Mouse (Mus musculus) lung, embryonic 14.5 days (tissue): Measurements from ENCODE around the gene Apod. TPM values are rescaled to one million over a fixed set of nuclear protein-coding genes. Genes with fewer than 3 reads are reported as not detected.

Experiments used
- ATAC-seq: fragments of 200-750 bp; cut with Nextera tagmentation; 2 replicates; pipeline ENCODE4 v1.8.0; 2017; ENCODE audit warnings: mild to moderate bottlenecking, moderate TSS enrichment, moderate library complexity; ENCODE audit not compliant: insufficient read depth
- DNase-seq: peaks from one replicate; pipeline ENCODE4 v3.0.0-alpha.2; 2015
- H3K27ac ChIP-seq: fragments of 300-500 bp; sonication (generic); 2 replicates; pipeline ENCODE4 v1.5.1; 2014; ENCODE audit warnings: low read depth, mild to moderate bottlenecking, moderate library complexity
- H3K27me3 ChIP-seq: fragments of 300-500 bp; sonication (generic); 2 replicates; pipeline ENCODE4 v1.6.1; 2014; ENCODE audit warnings: low read length, control low read depth; ENCODE audit not compliant: insufficient read depth
- H3K36me3 ChIP-seq: fragments of 300-500 bp; sonication (generic); 2 replicates; pipeline ENCODE4 v1.6.1; 2014; ENCODE audit warnings: control low read depth; ENCODE audit not compliant: insufficient read depth
- H3K4me1 ChIP-seq: fragments of 300-500 bp; sonication (generic); 2 replicates; pipeline ENCODE4 v1.6.1; 2014; ENCODE audit warnings: antibody characterized with exemption, control low read depth; ENCODE audit not compliant: insufficient read depth
- H3K4me2 ChIP-seq: fragments of 300-500 bp; sonication (generic); 2 replicates; pipeline ENCODE4 v1.6.1; 2014; ENCODE audit warnings: mild to moderate bottlenecking
- H3K4me3 ChIP-seq: fragments of 300-500 bp; sonication (generic); 2 replicates; pipeline ENCODE4 v1.5.1; 2014; ENCODE audit warnings: low read depth, low read length
- H3K9ac ChIP-seq: fragments of 300-500 bp; sonication (generic); 2 replicates; pipeline ENCODE4 v1.6.1; 2014
- H3K9me3 ChIP-seq: fragments of 300-500 bp; sonication (generic); 2 replicates; pipeline ENCODE4 v1.6.1; 2016; ENCODE audit warnings: low read depth, low read length, control low read depth
- CTCF ChIP-seq: IDR thresholded peaks from 2 replicates; pipeline ENCODE4 v1.5.1; 2016; ENCODE audit warnings: antibody characterized with exemption, low read depth
- WGBS: fragments of 180-500 bp; shearing (Covaris S2); extraction: QIAGEN DNeasy Blood & Tissue Kit; methylation state at CpG from one replicate; pipeline ENCODE4 v1.1.7; 2014; 5-methylcytosine and 5-hydroxymethylcytosine counted together
- polyA plus RNA-seq: library from polyadenylated mRNA; unstranded; fragments of >200 nt; fragmentation: Nextera tagmentation; extraction: Ambion mirVana; gene quantifications from 2 replicates; pipeline ENCODE4 v1.2.1, GENCODE M21; 2014

The Apod gene
- not detected in 2 replicates for polyA plus RNA-seq

DNA sequence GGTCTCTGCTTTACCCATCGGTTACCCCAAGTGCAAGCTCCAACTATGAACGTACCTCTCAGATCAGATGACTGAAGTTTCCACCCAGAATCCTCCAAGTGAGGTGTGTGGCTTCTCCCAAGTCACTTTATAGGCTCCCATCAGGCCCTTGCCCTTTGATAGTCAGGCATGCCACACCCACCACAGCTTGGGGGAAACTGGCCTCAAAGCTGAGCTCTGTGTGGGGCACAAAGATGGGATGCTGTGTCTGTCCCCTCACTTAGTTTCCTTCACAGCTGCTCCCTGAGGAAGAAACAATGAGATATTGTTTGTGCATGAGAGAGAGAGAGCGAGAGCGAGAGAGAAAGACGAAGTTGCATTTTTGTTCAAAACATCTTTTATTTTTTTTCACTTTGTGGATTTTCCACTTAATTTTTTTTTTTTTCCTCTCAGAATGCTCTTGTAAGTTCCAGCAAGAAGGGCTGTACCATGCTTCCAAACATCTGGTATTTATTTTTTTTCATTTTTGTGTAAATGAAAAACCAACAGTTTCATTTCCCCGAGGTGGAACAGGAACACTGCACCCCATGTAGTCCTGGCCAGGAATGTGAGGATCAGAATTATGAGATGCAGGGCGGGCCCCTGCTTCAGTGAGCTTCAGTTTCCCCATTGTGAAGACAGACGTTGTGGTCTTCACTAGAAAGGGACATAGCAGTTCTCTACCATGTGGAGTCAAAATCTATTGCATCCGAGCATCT, at the start of gene Apod:
TSS of gene Apod (minus strand) at position 312 of the 737 bp plus-strand sequence.
- ATAC-seq (no peak), DNase-seq (no peak)
- WGBS: 67% methylated on average over 9 of the region's 9 CpGs
- no peaks in the 10 kb centered on the region for H3K27me3 ChIP-seq
- H3K4me1 ChIP-seq: no peaks in the 10 kb centered on the region
- TF ChIP-seq CTCF: no peak
- H3K27ac ChIP-seq: no peak within 1 kb of the TSS
- H3K4me3 ChIP-seq: no peak within 1 kb of the TSS
- H3K9ac ChIP-seq: no peak within 1 kb of the TSS
- no peak within 1 kb of the TSS for H3K4me2 ChIP-seq
- H3K36me3 ChIP-seq: no peaks in the 10 kb centered on the region
- no peaks in the 10 kb centered on the region for H3K9me3 ChIP-seq

DNA sequence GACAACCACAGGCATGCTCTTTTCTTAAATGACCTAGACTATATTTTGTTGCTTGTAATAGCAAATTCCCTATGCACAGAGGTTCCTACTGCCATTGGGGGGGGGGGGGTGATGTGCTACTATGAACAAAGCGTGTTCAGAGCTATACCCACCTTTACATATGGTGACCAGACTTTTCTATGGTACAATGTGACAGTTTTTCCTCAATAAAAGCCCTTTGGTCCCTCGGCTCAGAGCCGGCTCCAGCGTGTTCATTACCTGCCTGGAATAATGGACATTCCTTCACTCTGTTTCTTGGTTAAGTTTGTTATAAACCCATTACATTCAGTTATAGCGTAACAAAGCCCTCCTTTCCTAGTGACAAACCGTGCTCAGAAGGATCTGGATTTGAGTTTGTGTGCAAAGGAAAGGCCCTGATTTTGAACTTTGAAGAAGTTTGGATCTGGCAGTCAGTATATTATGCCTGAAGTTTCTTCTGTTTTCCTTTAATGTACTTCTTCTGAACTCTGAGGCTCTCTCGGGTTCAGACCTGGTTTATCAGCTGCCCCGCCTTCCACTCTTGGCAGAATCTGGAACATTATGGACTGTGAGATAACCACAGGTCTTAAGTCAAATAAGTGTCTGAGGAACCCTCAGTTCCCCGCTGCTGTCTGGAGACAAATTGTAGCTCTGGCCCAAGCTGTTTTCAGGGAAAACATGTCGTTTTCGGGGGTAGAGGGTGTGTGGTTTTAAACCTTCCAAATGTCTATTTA, 49.3 kb upstream of the Apod start:
- no peak overlapping the region for H3K27ac ChIP-seq
- H3K27me3 ChIP-seq: no peaks in the 10 kb centered on the region
- no peak overlapping the region for H3K4me3 ChIP-seq
- H3K4me1 ChIP-seq: 0 out of 2 replicates have a peak, but pooled peaks cover 4% of the 10 kb centered on the region
- H3K4me2 ChIP-seq: no peak overlapping the region
- DNase-seq (peak; percentile 23), ATAC-seq (no peak)
- no peak overlapping the region for H3K9ac ChIP-seq
- no peaks in the 10 kb centered on the region for H3K36me3 ChIP-seq
- 49% methylated on average over 11 of the region's 11 CpGs for WGBS
- no peak for TF ChIP-seq CTCF
- no peaks in the 10 kb centered on the region for H3K9me3 ChIP-seq

DNA sequence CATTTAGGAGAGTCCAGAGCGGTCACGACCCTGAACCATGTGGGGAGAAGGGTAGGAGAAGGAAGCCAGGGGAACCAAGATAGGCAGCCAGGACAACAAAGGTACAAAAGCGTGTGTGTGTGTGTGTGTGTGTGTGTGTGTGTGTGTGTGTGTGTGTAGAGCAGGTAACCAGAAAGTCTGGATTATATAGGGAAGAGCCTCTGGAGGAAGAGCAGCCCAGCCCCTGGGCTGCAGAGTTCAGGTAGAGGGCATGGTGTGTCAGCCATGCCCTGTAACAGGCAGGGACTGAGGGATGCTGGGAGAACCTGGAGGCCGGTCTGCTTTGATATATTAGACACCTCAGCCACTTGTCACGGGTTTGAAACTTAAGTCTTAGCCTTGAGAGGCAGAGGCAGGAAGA, 44.9 kb upstream of the Apod start:
- Histone ChIP-seq H3K9ac (no peak overlapping the region), H3K27ac (no peak overlapping the region), H3K4me1 (0 out of 2 replicates have a peak, but pooled peaks cover 4% of the 10 kb centered on the region), H3K9me3 (no peaks in the 10 kb centered on the region), H3K36me3 (no peaks in the 10 kb centered on the region), H3K27me3 (no peaks in the 10 kb centered on the region), H3K4me3 (no peak overlapping the region), H3K4me2 (no peak overlapping the region)
- DNase-seq: no peak
- WGBS: 50% methylated on average over 5 of the region's 5 CpGs
- no peak for ATAC-seq
- TF ChIP-seq CTCF: no peak

DNA sequence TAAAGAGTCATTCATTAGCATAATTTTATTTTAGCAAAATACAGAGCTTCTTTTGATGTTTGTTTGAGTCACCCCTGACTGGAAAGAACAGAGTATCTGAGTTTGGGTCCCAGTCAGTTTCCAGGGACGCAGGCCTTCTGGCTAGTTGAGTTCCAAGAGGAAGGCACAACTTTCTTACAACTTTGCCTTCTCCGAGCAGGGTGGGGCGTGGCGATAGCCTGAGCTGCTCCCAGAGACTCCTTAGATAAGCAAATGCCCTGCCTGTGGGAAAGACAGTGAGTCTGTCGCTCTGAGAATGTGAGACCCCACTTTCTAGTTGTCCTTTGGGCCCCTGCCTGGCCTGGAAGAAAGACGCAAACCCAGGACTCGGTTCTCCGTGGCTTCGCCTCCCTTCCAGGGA, 44.4 kb upstream of the Apod start:
- no peaks in the 10 kb centered on the region for H3K27me3 ChIP-seq
- H3K4me2 ChIP-seq: no peak overlapping the region
- 33% methylated on average over 9 of the region's 9 CpGs for WGBS
- H3K4me1 ChIP-seq: 0 out of 2 replicates have a peak, but pooled peaks cover 4% of the 10 kb centered on the region
- no peaks in the 10 kb centered on the region for H3K36me3 ChIP-seq
- DNase-seq: no peak
- H3K9ac ChIP-seq: no peak overlapping the region
- no peak overlapping the region for H3K27ac ChIP-seq
- no peaks in the 10 kb centered on the region for H3K9me3 ChIP-seq
- TF ChIP-seq CTCF: no peak
- no peak for ATAC-seq
- no peak overlapping the region for H3K4me3 ChIP-seq

DNA sequence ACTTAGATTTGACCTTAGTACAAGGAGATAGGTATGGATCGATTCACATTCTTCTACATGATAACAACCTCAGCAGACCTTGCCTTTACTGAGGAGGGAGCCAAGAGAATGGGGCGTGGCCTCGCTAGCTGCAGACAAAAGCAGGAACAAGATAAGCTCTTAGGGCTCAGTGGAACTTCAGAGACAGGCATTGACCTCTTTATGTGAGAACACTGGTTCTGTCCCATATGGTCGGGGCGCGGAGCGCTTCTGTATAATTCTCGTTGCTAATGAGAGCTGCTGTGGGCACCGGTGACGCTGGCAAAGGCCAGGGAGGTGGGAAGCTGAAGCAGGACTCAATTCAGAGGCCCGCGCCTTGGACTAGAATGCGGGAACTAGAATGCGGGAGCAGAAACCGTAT, 44.0 kb upstream of the Apod start:
- Histone ChIP-seq H3K36me3 (no peaks in the 10 kb centered on the region), H3K9ac (no peak overlapping the region), H3K4me3 (no peak overlapping the region), H3K9me3 (no peaks in the 10 kb centered on the region), H3K27me3 (no peaks in the 10 kb centered on the region), H3K4me1 (0 out of 2 replicates have a peak, but pooled peaks cover under 1% of the 10 kb centered on the region), H3K4me2 (no peak overlapping the region), H3K27ac (no peak overlapping the region)
- ATAC-seq: no peak
- no peak for TF ChIP-seq CTCF
- DNase-seq: no peak
- WGBS: 38% methylated on average over 15 of the region's 15 CpGs

DNA sequence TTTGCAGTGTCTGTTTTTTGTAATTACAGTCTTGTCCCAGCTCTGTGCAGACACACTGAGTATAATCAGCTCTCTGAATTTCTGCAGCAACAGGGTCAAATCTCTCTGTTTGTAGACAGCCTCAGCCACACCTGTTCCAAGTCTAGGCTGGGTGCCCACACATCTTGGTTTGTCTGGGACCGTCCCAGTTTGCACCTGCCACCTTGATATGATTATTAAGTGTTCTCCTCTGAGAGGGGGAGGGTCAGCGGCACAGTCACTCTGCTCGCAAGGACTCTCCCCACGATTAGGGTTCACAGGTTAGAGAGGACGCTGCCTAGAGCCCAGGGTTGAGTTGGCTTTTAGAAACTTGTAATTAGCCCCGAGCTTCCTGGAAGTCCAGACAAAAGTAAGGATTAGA, 41.3 kb upstream of the Apod start:
- no peak overlapping the region for H3K4me3 ChIP-seq
- no peaks in the 10 kb centered on the region for H3K9me3 ChIP-seq
- 59% methylated on average over 6 of the region's 6 CpGs for WGBS
- no peak overlapping the region for H3K27ac ChIP-seq
- no peak for TF ChIP-seq CTCF
- no peak overlapping the region for H3K9ac ChIP-seq
- ATAC-seq (no peak), DNase-seq (no peak)
- no peak overlapping the region for H3K4me2 ChIP-seq
- H3K4me1 ChIP-seq: no peaks in the 10 kb centered on the region
- H3K27me3 ChIP-seq: no peaks in the 10 kb centered on the region
- H3K36me3 ChIP-seq: no peaks in the 10 kb centered on the region
